In genomic region chr8:111989911-111990310, GRCm38 (mm10) we compare ENCODE assay signal across 8 mouse cellular contexts. TPM values are rescaled to one million over a fixed set of nuclear protein-coding genes. Genes with fewer than 3 reads are reported as not detected.
DNase-seq lines count a peak whose midpoint lies in the region; ATAC-seq and TF ChIP-seq lines count a peak whose summit lies in the region.

No protein-coding gene starts in this region.

- WGBS in midbrain, embryonic 14.5 days, result 21% methylated on average over 7 of the region's 7 CpGs
- 16% methylated on average over 7 of the region's 7 CpGs for WGBS in midbrain, embryonic 16.5 days
- 3% methylated on average over 7 of the region's 7 CpGs for WGBS in kidney, adult 2 months
- WGBS in liver, embryonic 11.5 days, result 21% methylated on average over 7 of the region's 7 CpGs

- TF ChIP-seq POLR2A in kidney, adult 2 months (IDR thresholded peaks at IDR 0.05; ENCODE audit: low read depth, low read length), result no peak

- H3K4me2 ChIP-seq in midbrain, embryonic 14.5 days (ENCODE audit: low read length), result no peak overlapping the region
- no peak overlapping the region for H3K4me2 ChIP-seq in midbrain, embryonic 16.5 days (ENCODE audit: low read length)
- H3K4me2 ChIP-seq in liver, embryonic 11.5 days, result no peak overlapping the region

- peak; percentile 89 for TF ChIP-seq CTCF in kidney, adult 2 months (conservative IDR thresholded peaks at IDR 0.05; ENCODE audit: insufficient read depth, insufficient read length, low read depth, low read length)

- H3K36me3 ChIP-seq in midbrain, embryonic 14.5 days (ENCODE audit: control insufficient read depth, insufficient read depth, low read length), result peaks cover 52% of the 10 kb centered on the region
- peaks cover 12% of the 10 kb centered on the region; the same call in 1 of the 2 replicates for H3K36me3 ChIP-seq in midbrain, embryonic 16.5 days (ENCODE audit: control insufficient read depth, insufficient read depth, low read length)
- H3K36me3 ChIP-seq in kidney, adult 2 months (ENCODE audit: control insufficient read depth, insufficient read depth, low read length), result no peaks in the 10 kb centered on the region; the same call in 1 of the 2 replicates
- H3K36me3 ChIP-seq in liver, embryonic 11.5 days (ENCODE audit: control insufficient read depth, insufficient read depth, low read length), result peaks cover 25% of the 10 kb centered on the region

- peak; percentile 87 for DNase-seq in midbrain, embryonic 14.5 days
- DNase-seq in c-Kit-positive CD71-positive TER-119-positive erythroid progenitor cells, embryonic 14.5 days (ENCODE audit: low spot score), result peak; percentile 83
- peak; percentile 66 to 81 for DNase-seq in frontal cortex, postnatal 36 days (ENCODE audit: low spot score in 2 of 2)
- DNase-seq in kidney, adult 2 months, result peak; percentile 80
- DNase-seq in liver, embryonic 11.5 days (ENCODE audit: low spot score), result peak; percentile 76
- peak; percentile 50 for DNase-seq in ovary, postnatal 10 days (ENCODE audit: low spot score)
- DNase-seq in thymus, postnatal 10 days (ENCODE audit: low spot score in 2 of 2), result peak; percentile 51 to 79

- H3K4me3 ChIP-seq in midbrain, embryonic 14.5 days (replicated peaks; ENCODE audit: low read depth, low read length), result no peak overlapping the region
- H3K4me3 ChIP-seq in midbrain, embryonic 16.5 days (ENCODE audit: low read depth, low read length), result no peak overlapping the region
- no peak overlapping the region for H3K4me3 ChIP-seq in kidney, adult 2 months (ENCODE audit: insufficient read depth, low read depth, low read length)
- no peak overlapping the region for H3K4me3 ChIP-seq in liver, embryonic 11.5 days (ENCODE audit: low read depth, low read length)

- H3K27me3 ChIP-seq in midbrain, embryonic 14.5 days (ENCODE audit: control insufficient read depth, insufficient read depth, low read length), result no peaks in the 10 kb centered on the region
- no peaks in the 10 kb centered on the region for H3K27me3 ChIP-seq in midbrain, embryonic 16.5 days (ENCODE audit: control insufficient read depth, insufficient read depth, low read depth, low read length)
- H3K27me3 ChIP-seq in kidney, adult 2 months (replicated peaks; ENCODE audit: control insufficient read depth, insufficient read depth, low read length), result no peaks in the 10 kb centered on the region
- H3K27me3 ChIP-seq in liver, embryonic 11.5 days (replicated peaks; ENCODE audit: control insufficient read depth, insufficient read depth, low read length), result no peaks in the 10 kb centered on the region

- H3K27ac ChIP-seq in midbrain, embryonic 14.5 days (replicated peaks; ENCODE audit: low read depth, low read length), result no peak overlapping the region
- H3K27ac ChIP-seq in midbrain, embryonic 16.5 days (ENCODE audit: low read length), result no peak overlapping the region
- no peak overlapping the region for H3K27ac ChIP-seq in kidney, adult 2 months (ENCODE audit: insufficient read depth, low read depth, low read length)
- H3K27ac ChIP-seq in liver, embryonic 11.5 days (ENCODE audit: low read depth, low read length), result no peak overlapping the region

- H3K9me3 ChIP-seq in midbrain, embryonic 14.5 days (ENCODE audit: control insufficient read depth, low read length), result no peaks in the 10 kb centered on the region
- no peaks in the 10 kb centered on the region for H3K9me3 ChIP-seq in midbrain, embryonic 16.5 days (replicated peaks; ENCODE audit: control insufficient read depth, low read length, poor library complexity, severe bottlenecking)
- H3K9me3 ChIP-seq in liver, embryonic 11.5 days (ENCODE audit: control insufficient read depth, low read length), result no peaks in the 10 kb centered on the region

- peaks cover 5% of the 10 kb centered on the region; the same call in 1 of the 2 replicates for H3K4me1 ChIP-seq in midbrain, embryonic 14.5 days (ENCODE audit: control insufficient read depth, insufficient read depth, low read length)
- H3K4me1 ChIP-seq in midbrain, embryonic 16.5 days (ENCODE audit: control insufficient read depth, insufficient read depth, low read length), result peaks cover 6% of the 10 kb centered on the region
- no peaks in the 10 kb centered on the region; the same call in 1 of the 2 replicates for H3K4me1 ChIP-seq in kidney, adult 2 months (ENCODE audit: control insufficient read depth, insufficient read depth, low read length)
- no peaks in the 10 kb centered on the region; the same call in 1 of the 2 replicates for H3K4me1 ChIP-seq in liver, embryonic 11.5 days (replicated peaks; ENCODE audit: control insufficient read depth, insufficient read depth, low read length)

- H3K9ac ChIP-seq in midbrain, embryonic 14.5 days (replicated peaks; ENCODE audit: low read length), result no peak overlapping the region
- H3K9ac ChIP-seq in midbrain, embryonic 16.5 days (ENCODE audit: low read depth, low read length), result no peak overlapping the region
- no peak overlapping the region for H3K9ac ChIP-seq in liver, embryonic 11.5 days (ENCODE audit: low read depth, low read length)

- ATAC-seq in midbrain, embryonic 14.5 days (ENCODE audit: low FRiP score, low TSS enrichment), result no peak
- ATAC-seq in midbrain, embryonic 16.5 days, result no peak
- peak; percentile 48; the same call in 1 of the 2 replicates for ATAC-seq in liver, embryonic 11.5 days (replicated peaks; ENCODE audit: low FRiP score)

RNA-seq across cellular contexts. Expression of gene Adat1, which starts 2.2 kb away (rescaled TPM):
- polyA plus RNA-seq in midbrain, embryonic 14.5 days (2014; fragmentation: Nextera tagmentation; extraction: Ambion mirVana), result 5.3 and 5.6 TPM in 2 replicates
- 8.0 and 9.2 TPM in 2 replicates for polyA plus RNA-seq in midbrain, embryonic 16.5 days (2015; fragmentation: Nextera tagmentation; extraction: Ambion mirVana)
- polyA plus RNA-seq in kidney, adult 2 months (2012; rRNA removed), result 2.9 and 3.3 TPM in 2 replicates
- 12.7 and 17.8 TPM in 2 replicates for polyA plus RNA-seq in liver, embryonic 11.5 days (2014; fragmentation: Nextera tagmentation; extraction: Ambion mirVana)

RNA-seq across cellular contexts. Expression of gene Kars, which starts 21.2 kb away (rescaled TPM):
- polyA plus RNA-seq in midbrain, embryonic 14.5 days (2014; fragmentation: Nextera tagmentation; extraction: Ambion mirVana), result 145 and 186 TPM in 2 replicates
- 162 TPM in 2 replicates for polyA plus RNA-seq in midbrain, embryonic 16.5 days (2015; fragmentation: Nextera tagmentation; extraction: Ambion mirVana)
- 48.4 and 55.4 TPM in 2 replicates for polyA plus RNA-seq in kidney, adult 2 months (2012; rRNA removed)
- polyA plus RNA-seq in liver, embryonic 11.5 days (2014; fragmentation: Nextera tagmentation; extraction: Ambion mirVana), result 261 and 283 TPM in 2 replicates

RNA-seq across cellular contexts. Expression of gene Terf2ip, which starts 21.3 kb away (rescaled TPM):
- polyA plus RNA-seq in midbrain, embryonic 14.5 days (2014; fragmentation: Nextera tagmentation; extraction: Ambion mirVana), result 58.3 and 59.0 TPM in 2 replicates
- polyA plus RNA-seq in midbrain, embryonic 16.5 days (2015; fragmentation: Nextera tagmentation; extraction: Ambion mirVana), result 75.4 and 76.9 TPM in 2 replicates
- polyA plus RNA-seq in kidney, adult 2 months (2012; rRNA removed), result 9.0 and 9.3 TPM in 2 replicates
- 15.2 and 17.3 TPM in 2 replicates for polyA plus RNA-seq in liver, embryonic 11.5 days (2014; fragmentation: Nextera tagmentation; extraction: Ambion mirVana)

RNA-seq across cellular contexts. Expression of gene Gm6793, which starts 24.9 kb away (rescaled TPM):
- polyA plus RNA-seq in midbrain, embryonic 14.5 days (2014; fragmentation: Nextera tagmentation; extraction: Ambion mirVana), result 1.2 and 1.3 TPM in 2 replicates
- 0.59 and 1.2 TPM in 2 replicates for polyA plus RNA-seq in midbrain, embryonic 16.5 days (2015; fragmentation: Nextera tagmentation; extraction: Ambion mirVana)
- polyA plus RNA-seq in kidney, adult 2 months (2012; rRNA removed), result 0.11 TPM in 1 of 2 replicates, not detected in the other
- 1.0 and 1.1 TPM in 2 replicates for polyA plus RNA-seq in liver, embryonic 11.5 days (2014; fragmentation: Nextera tagmentation; extraction: Ambion mirVana)

RNA-seq across cellular contexts. Expression of gene Gabarapl2, which starts 49.4 kb away (rescaled TPM):
- 490 and 510 TPM in 2 replicates for polyA plus RNA-seq in midbrain, embryonic 14.5 days (2014; fragmentation: Nextera tagmentation; extraction: Ambion mirVana)
- 469 and 489 TPM in 2 replicates for polyA plus RNA-seq in midbrain, embryonic 16.5 days (2015; fragmentation: Nextera tagmentation; extraction: Ambion mirVana)
- 53.3 and 74.1 TPM in 2 replicates for polyA plus RNA-seq in kidney, adult 2 months (2012; rRNA removed)
- 136 and 141 TPM in 2 replicates for polyA plus RNA-seq in liver, embryonic 11.5 days (2014; fragmentation: Nextera tagmentation; extraction: Ambion mirVana)
